Mouse (Mus musculus): Measurements from ENCODE around the gene Gpr31b.
"Not testable (repeated sequence)": the region's sequence is repeated elsewhere in the genome, so short reads cannot be mapped to it uniquely, and the experiment has no call there.

Gene Gpr31b

DNA sequence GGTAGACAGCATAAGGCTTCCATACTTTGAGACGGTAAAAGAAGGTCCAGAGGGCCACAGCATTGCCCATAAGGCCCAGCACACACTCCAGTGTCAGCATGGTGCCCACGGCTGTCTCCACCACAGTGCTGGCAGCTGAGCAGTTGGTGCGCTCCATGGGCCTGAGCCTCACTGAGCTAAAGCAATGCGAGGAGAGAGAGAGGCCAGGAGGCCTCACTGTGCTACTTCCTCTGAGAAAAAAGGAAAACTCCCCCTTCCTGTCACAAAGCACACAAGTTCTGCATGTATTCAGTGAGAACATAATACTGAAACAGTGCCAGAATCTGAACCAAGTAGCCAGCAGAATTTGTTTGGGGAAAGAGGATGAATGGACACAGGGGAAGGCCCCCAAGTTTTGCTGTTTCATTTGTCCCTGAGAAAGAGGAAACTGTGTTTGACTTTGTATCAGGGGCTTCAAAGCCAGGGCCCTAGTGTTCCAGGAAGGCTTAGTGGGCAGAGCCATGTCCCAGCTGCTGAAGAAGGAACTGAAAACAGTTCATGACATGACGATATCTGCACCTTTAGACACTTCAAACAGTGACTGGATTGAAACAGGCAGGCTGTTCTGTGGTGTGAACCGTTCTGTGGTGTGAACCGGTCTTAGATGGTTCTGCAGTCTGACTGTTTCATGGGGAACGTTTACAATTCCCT is at the start of gene Gpr31b:
Gene Gpr31b (minus strand): TSS at position 173 of the 690 bp plus-strand sequence.
- DNase-seq (ENCODE audit: low read depth), result not testable (repeated sequence)

DNA sequence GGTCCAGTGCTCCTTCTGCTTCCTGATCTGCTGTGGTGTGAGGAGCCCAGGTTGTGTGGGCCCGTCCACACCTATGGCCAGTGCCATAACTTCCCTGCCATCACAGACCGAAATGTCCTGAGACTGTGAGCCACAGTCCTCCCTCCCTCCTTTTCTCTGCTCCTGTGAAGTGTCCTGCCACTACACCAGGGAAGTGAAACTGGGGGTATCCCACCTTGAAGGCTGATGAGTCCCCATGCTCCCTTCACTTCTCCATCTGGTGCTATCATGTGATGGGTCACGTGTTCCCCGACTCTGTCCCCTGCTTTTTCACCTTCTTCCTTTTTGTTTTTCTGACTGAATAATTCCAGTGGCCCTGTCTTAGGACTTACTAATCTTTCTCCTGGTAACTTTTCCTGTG is 40.9 kb upstream of the Gpr31b start:
- DNase-seq (ENCODE audit: low read depth), result not testable (repeated sequence)

GRCm38 (mm10) chr17:13092100-13092764 is 40.1 kb upstream of the Gpr31b start:
- DNase-seq (ENCODE audit: low read depth), result not testable (repeated sequence)

DNA sequence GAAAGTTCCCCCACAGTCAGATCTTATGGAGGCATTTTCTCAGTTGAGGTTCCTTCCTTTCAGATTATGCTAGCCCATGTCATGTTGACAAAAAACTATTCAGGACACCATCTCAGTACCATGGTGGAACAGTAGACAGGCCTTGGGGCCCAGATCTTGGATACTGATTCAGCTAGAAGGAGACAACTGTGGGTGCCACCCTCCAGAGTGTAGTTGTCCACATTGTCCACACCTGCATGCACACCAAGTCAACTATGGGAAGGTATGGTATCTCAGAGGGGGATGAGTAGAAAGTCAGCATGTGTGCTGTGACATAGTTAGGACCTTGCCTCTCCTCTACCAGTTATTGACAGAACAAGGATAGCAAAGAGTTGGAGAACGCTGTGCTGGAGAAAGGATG is 39.4 kb upstream of the Gpr31b start:
- not testable (repeated sequence) for DNase-seq (ENCODE audit: low read depth)

GRCm38 (mm10) chr17:13069227-13069626 is 17.1 kb upstream of the Gpr31b start:
- DNase-seq (ENCODE audit: low read depth), result not testable (repeated sequence)

DNA sequence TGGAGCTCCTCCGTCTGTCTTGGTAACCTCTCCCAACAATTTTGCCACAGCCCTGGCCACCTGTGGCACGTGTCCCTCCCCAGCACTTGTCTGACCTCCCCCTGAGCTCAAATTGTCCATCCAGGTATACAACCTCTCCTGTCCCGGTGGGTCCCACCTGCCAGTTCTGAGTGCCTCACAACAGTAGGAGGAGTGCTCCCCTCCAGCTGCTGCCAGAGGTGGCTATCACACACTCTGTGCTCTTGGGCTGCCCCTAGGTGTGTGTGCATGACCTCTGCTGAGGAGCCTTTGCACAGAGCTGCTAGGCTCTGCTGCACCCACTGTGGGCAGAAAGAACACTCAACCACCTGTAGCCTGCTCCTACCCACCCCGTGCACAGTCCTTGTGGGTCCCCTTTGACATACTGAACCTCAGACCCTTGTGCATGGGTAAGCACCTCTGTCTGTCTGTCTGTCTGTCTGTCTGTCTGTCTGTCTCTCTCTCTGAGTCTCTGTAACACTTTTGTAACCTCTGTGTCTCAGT is 15.8 kb upstream of the Gpr31b start:
- not testable (repeated sequence) for DNase-seq (ENCODE audit: low read depth)

GRCm38 (mm10) chr17:13062882-13063281 is 10.8 kb upstream of the Gpr31b start:
- DNase-seq (ENCODE audit: low read depth), result not testable (repeated sequence)

GRCm38 (mm10) chr17:13060804-13061203 is 8.7 kb upstream of the Gpr31b start, which contains the start of gene Tcp10b:
Gene Tcp10b, plus strand, starts transcription at chr17:13061104.
- DNase-seq (ENCODE audit: low read depth), result not testable (repeated sequence)

DNA sequence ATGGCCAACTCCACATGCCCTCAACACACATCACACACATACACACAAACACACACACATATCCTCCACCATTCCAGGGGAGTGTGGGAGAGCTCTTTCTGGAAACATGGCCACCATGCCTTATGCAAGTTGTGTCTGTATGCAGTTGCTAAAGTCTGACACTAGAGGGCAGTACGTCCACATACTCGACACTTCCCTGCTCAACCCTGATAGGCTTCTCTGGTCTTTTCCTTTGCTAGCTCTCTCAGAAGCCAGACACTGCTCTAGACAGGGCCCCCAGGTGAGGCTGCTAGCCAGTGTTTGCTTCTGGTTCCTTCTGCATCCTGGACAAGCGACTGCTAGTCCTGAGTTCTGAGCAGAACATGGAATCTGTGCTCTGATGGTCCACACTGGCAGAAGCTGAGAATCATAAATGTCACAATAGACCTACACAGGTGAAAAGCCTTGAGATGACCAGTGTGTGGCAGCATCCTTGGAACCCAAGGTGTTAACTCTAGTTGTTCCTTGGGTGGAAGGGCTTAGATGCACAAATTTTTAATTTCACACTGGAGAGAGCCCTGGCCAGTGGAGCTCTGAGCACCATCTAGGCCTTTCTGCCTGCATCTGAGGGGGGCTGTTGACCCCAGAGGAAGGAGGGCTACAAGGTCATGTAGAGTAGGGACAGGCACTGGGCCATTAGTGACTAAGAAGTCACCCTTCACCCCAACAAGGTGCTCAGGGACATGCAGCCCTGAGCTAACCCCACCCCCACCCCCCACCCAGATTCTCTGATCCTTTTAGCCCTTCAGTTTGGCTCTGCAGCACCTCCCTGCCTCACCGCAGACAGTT is 8.0 kb downstream of the Gpr31b start:
- DNase-seq (ENCODE audit: low read depth), result peak; percentile 44

DNA sequence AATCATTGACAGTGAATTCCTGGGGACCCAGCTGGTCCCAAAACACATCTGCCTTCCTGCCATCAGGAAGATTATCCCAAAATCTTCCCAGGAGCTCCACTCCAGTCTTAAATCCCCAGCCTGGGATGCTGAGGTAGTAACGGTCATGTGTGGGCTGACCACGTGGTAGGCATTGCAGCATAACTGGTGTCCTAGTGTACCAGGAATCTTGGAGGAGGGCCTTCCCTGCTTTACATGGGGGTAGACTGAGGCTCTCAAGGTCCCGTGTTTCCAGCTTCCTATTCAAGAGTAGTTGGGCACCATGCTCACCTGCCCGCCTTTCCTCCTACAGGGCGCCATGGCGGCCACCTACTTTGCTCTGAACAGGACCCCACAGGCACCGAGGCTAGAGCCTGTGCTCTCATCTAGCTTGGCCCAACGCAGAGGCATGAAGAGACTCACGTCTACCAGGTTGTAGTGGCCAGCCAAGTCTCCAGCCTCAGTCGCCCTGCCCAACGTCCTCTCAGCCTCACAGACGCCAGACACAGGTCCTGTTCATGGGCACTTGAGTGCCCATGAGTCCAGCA is 15.4 kb downstream of the Gpr31b start:
- not testable (repeated sequence) for DNase-seq (ENCODE audit: low read depth)

DNA sequence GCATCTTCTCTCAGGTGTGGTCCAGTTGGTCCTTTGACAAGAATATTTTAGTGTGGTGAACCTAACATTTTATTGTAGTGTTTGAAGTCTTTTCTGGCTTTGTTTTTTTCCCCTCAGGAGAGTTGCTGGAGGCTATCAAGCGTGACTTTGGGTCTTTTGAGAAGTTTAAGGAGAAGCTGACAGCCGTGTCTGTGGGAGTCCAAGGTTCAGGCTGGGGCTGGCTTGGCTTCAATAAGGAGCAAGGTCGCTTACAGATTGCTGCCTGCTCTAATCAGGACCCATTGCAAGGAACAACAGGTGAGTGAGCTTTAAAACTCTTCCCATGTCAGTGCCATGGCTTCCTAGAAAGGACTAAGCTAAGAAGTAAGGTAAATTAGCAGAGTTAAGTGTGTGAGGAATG is 38.8 kb downstream of the Gpr31b start:
- no peak for DNase-seq (ENCODE audit: low read depth)

GRCm38 (mm10) chr17:13009887-13010286 is 42.2 kb downstream of the Gpr31b start:
- peak; percentile 80 for DNase-seq (ENCODE audit: low read depth)

GRCm38 (mm10) chr17:13008528-13008927 is 43.6 kb downstream of the Gpr31b start:
- no peak for DNase-seq (ENCODE audit: low read depth)

DNA sequence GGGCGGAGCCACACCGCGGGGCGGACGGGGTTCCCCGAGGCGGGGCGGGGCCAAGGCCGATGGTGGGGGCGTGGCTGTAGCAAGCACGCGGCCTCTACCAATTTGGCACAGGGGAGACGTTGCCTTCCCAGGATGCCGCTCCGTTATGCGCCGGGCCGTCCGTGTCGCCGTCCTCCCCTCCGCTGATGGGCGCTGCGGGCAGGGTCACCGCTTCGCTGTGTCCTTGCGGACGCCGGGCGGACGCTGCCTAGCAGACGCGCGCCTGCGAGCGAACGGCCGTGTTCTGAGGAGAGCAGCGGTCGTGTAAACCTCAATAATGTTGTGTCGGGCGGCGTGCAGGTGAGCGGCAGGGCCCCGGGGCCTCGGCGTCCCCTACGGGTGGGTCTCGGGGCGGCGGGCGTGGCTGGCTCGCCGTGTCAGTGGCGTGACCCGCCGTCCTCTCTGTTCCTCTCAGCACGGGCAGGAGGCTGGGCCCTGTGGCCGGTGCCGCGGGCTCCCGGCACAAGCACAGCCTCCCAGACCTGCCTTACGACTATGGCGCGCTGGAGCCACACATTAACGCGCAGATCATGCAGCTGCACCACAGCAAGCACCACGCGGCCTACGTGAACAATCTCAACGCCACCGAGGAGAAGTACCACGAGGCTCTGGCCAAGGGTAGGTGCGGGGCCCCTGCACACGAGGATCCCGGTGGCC is 44.2 kb downstream of the Gpr31b start:
- DNase-seq (ENCODE audit: low read depth), result peak; percentile 89

GRCm38 (mm10) chr17:13006984-13007383 is 45.1 kb downstream of the Gpr31b start:
- DNase-seq (ENCODE audit: low read depth), result no peak

DNA sequence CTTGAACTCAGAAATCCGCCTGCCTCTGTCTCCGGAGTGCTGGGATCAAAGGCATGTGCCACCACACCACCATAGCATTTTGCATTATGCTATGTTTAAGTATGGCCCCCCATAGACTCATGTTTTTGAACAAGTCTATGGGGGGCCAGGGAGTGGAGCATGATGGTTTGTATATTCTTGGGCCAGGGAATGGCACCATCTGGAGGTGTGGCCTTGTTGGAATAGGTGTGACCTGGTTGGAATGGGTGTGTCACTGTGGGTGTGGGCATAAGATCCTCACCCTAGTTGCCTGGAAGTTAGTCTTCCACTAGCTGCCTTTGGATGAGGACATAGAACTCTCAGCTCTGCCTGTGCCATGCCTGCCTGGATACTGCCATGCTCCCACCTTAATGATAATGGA is 45.5 kb downstream of the Gpr31b start, which contains the start of gene Sod2:
Gene Sod2 (plus strand): TSS at position 301 of the 400 bp plus-strand sequence.
- DNase-seq (ENCODE audit: low read depth), result not testable (repeated sequence)

DNA sequence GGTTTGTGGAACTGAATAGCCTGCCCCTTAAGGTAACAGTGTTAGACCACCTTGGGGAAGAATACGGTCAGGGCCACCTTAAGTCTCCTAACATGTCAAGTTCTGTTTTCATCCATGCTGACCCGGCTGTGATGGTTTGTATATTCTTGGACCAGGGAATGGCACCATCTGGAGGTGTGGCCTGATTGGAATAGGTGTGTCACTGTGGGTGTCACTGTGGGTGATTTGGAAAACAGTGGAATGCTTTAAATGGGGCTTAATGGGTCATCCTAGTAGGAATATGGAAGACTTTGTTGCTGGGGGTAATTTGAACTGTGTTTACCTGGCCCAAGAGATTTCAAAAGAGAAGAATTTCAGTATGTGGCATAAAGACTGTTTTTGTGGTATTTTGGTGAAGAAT is 47.7 kb downstream of the Gpr31b start:
- not testable (repeated sequence) for DNase-seq (ENCODE audit: low read depth)

GRCm38 (mm10) chr17:13002243-13002642 is 49.9 kb downstream of the Gpr31b start:
- DNase-seq (ENCODE audit: low read depth), result not testable (repeated sequence)
